Mouse (Mus musculus) liver, adult 2 months (tissue): ENCODE measurements at regions not wholly inside any gene's neighbourhood (a gene's known extent, or its start where the extent isn't known, plus 50 kb on each side); places are given as distances from the start of the nearest gene placed in this dataset.

Experiments
- CTCF ChIP-seq: fragments of 200-500 bp; IDR thresholded peaks from 2 replicates; pipeline ENCODE4 v1.5.1; 2011; ENCODE audit warnings: low read depth, low read length, control low read depth
- POLR2A ChIP-seq: fragments of 200-500 bp; IDR thresholded peaks from 2 replicates; pipeline ENCODE4 v1.6.1; 2011; ENCODE audit warnings: low read length, control low read depth; ENCODE audit not compliant: insufficient read depth; ENCODE audit errors: extremely low read depth

DNA sequence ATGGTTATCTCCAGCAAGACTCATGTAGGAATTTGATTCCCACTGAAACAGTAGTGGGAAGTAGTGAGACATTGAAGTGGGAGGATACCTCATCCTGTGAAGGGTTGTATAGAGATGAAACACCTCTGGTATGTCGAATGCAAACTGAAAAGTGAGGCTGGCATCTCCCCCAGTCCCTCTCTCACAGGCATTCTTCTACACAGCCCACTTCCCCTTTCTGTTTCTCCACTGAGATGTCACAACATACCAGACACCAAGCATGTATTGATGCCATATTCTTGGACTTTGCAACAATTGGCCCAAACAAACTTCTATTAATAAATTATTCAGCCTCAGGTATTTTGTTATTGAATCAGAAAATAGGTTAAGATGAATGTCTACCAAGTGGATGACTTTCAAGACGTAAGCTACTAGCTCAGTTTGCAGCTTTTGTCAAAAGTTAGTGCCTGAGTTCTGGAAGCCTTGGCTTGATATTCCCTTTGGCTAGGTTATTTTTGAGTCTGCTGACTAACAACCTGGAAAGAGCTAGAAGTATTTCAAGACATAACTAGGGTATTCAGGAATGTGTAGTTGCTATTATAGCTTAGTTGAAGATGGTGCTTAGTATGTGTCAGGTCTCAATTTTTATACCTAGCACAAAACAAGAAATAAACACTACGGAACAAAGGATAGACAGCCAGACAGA is 502.6 kb downstream of the Etnk1 start:
- no peak for TF ChIP-seq CTCF
- no peak for TF ChIP-seq POLR2A
